Mouse (Mus musculus) forebrain, embryonic 14.5 days (tissue): ENCODE results near the gene Cux2. TPM values are rescaled to one million over a fixed set of nuclear protein-coding genes. Genes with fewer than 3 reads are reported as not detected.
A peak's percentile ranks its signal among the peaks of the same experiment; 100 is the strongest.

Experiments
- ATAC-seq: fragments of 200-750 bp; cut with Nextera tagmentation; 2 replicates; pipeline ENCODE4 v1.8.0; 2017; ENCODE audit warnings: mild to moderate bottlenecking, moderate library complexity
- DNase-seq: peaks from one replicate; pipeline ENCODE4 v3.0.0-alpha.2; 2015; ENCODE audit warnings: low spot score
- H3K27ac ChIP-seq: fragments of 300-500 bp; sonication (generic); 2 replicates; pipeline ENCODE4 v1.5.1; 2014; ENCODE audit warnings: low read depth, mild to moderate bottlenecking, control low read depth, low read length, moderate library complexity
- H3K27me3 ChIP-seq: fragments of 300-500 bp; sonication (generic); replicated peaks from 2 replicates; pipeline ENCODE4 v1.6.1; 2014; ENCODE audit warnings: low read length, control low read depth, mixed read lengths; ENCODE audit not compliant: control insufficient read depth, insufficient read depth
- H3K36me3 ChIP-seq: fragments of 300-500 bp; sonication (generic); 2 replicates; pipeline ENCODE4 v1.6.1; 2014; ENCODE audit warnings: low read length, control low read depth; ENCODE audit not compliant: control insufficient read depth, insufficient read depth
- H3K4me1 ChIP-seq: fragments of 300-500 bp; sonication (generic); 2 replicates; pipeline ENCODE4 v1.6.1; 2014; ENCODE audit warnings: antibody characterized with exemption, low read length, control low read depth; ENCODE audit not compliant: control insufficient read depth, insufficient read depth
- H3K4me2 ChIP-seq: fragments of 300-500 bp; sonication (generic); 2 replicates; pipeline ENCODE4 v1.6.1; 2014; ENCODE audit warnings: mild to moderate bottlenecking, control low read depth, low read length
- H3K4me3 ChIP-seq: fragments of 300-500 bp; sonication (generic); 2 replicates; pipeline ENCODE4 v1.5.1; 2014; ENCODE audit warnings: low read depth, low read length, control low read depth
- H3K9ac ChIP-seq: fragments of 300-500 bp; sonication (generic); 2 replicates; pipeline ENCODE4 v1.6.1; 2014; ENCODE audit warnings: mild to moderate bottlenecking, low read length, control low read depth, moderate library complexity
- H3K9me3 ChIP-seq: fragments of 300-500 bp; sonication (generic); replicated peaks from 2 replicates; pipeline ENCODE4 v1.6.1; 2016; ENCODE audit warnings: low read length, control low read depth, mixed read lengths; ENCODE audit not compliant: control insufficient read depth
- WGBS: fragments of 180-500 bp; shearing (Covaris S2); extraction: QIAGEN DNeasy Blood & Tissue Kit; methylation state at CpG from one replicate; pipeline ENCODE4 v1.1.7; 2014; 5-methylcytosine and 5-hydroxymethylcytosine counted together
- polyA plus RNA-seq: library from polyadenylated mRNA; unstranded; fragments of >200 nt; fragmentation: Nextera tagmentation; extraction: Ambion mirVana; gene quantifications from 2 replicates; pipeline ENCODE4 v1.2.1, GENCODE M21; 2014

Gene Cux2
- polyA plus RNA-seq, 1 experiment from 2014 or later: 16.7 TPM

DNA sequence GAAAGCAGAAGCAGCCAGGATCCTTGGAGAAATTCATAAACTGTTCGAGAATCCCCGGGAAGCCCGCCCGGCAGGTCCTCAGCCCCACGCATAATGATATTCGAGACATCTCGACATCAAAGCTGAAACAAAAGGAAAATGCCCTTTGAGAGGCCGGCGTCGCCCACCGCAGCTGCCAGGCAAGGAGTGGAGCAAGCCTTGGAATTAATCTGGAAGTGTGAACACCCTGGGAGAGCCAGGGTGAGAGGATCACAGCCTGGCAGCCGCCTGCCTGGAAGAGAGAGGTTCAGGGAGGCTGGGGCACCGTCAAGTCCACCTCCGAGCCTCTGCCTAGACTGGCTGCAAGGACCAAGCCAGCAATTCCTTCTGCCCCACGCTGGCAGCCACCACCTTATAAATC is 3.7 kb upstream of the Cux2 start:
- Histone ChIP-seq H3K4me3 (no peak overlapping the region), H3K9me3 (0 out of 2 replicates have a peak, but pooled peaks cover 3% of the 10 kb centered on the region), H3K27me3 (no peaks in the 10 kb centered on the region), H3K27ac (peak overlapping the region; percentile 74), H3K4me1 (peaks cover 28% of the 10 kb centered on the region), H3K36me3 (no peaks in the 10 kb centered on the region), H3K4me2 (peak overlapping the region; percentile 19; the same call in 1 of the 2 replicates), H3K9ac (no peak overlapping the region; the same call in 1 of the 2 replicates)
- 6% methylated on average over 15 of the region's 15 CpGs for WGBS
- DNase-seq (peak; percentile 52), ATAC-seq (no peak)

DNA sequence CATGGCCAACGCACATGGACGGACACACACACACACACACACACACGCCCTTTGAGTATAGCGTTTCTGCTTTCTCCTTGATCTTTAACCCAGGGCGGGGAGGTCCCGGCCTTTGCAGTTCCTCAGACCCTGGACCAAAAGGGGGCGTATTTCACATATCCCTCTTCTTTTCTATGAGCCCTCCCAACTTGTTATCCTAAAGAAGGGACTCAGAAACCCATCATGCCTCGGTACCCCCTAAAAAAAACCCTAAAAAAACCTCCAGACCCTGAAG is 867 bp upstream of the Cux2 start:
- Histone ChIP-seq H3K9ac (no peak overlapping the region), H3K27ac (no peak overlapping the region), H3K27me3 (no peaks in the 10 kb centered on the region), H3K4me2 (peak overlapping the region; percentile 84), H3K4me3 (peak overlapping the region; percentile 78; the same call in 1 of the 2 replicates), H3K4me1 (peaks cover 45% of the 10 kb centered on the region), H3K9me3 (no peaks in the 10 kb centered on the region), H3K36me3 (no peaks in the 10 kb centered on the region)
- DNase-seq: no peak
- WGBS: 11% methylated on average over 8 of the region's 8 CpGs
- ATAC-seq: no peak

DNA sequence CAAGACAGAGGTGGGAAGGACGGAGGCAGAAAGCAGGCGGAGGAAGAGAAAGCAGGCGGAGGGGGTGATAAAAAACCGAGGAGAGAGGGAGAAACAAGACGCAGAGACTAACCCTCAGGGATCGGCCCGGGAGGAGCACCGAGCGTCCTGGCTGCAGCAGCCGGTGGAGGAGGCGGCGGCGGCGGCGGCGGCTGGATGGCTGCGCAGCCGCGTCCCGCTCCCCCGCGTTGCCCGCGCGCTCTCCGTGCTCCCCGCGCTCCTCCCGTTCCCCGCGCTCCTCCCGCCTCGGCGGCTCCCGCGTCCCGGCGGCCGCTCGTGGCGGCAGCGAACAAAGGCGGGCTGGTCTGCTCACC is 262 bp downstream of the Cux2 start:
- H3K27ac ChIP-seq: peak overlapping the region; percentile 92
- peak overlapping the region; percentile 84 for H3K4me2 ChIP-seq
- no peaks in the 10 kb centered on the region for H3K36me3 ChIP-seq
- H3K9me3 ChIP-seq: no peaks in the 10 kb centered on the region
- peaks cover 43% of the 10 kb centered on the region for H3K4me1 ChIP-seq
- no peaks in the 10 kb centered on the region for H3K27me3 ChIP-seq
- H3K4me3 ChIP-seq: peak overlapping the region; percentile 78
- DNase-seq (peak; percentile 66), ATAC-seq (peak; percentile 54)
- WGBS: 0% methylated on average over 11 of the region's 43 CpGs
- peak overlapping the region; percentile 82 for H3K9ac ChIP-seq

DNA sequence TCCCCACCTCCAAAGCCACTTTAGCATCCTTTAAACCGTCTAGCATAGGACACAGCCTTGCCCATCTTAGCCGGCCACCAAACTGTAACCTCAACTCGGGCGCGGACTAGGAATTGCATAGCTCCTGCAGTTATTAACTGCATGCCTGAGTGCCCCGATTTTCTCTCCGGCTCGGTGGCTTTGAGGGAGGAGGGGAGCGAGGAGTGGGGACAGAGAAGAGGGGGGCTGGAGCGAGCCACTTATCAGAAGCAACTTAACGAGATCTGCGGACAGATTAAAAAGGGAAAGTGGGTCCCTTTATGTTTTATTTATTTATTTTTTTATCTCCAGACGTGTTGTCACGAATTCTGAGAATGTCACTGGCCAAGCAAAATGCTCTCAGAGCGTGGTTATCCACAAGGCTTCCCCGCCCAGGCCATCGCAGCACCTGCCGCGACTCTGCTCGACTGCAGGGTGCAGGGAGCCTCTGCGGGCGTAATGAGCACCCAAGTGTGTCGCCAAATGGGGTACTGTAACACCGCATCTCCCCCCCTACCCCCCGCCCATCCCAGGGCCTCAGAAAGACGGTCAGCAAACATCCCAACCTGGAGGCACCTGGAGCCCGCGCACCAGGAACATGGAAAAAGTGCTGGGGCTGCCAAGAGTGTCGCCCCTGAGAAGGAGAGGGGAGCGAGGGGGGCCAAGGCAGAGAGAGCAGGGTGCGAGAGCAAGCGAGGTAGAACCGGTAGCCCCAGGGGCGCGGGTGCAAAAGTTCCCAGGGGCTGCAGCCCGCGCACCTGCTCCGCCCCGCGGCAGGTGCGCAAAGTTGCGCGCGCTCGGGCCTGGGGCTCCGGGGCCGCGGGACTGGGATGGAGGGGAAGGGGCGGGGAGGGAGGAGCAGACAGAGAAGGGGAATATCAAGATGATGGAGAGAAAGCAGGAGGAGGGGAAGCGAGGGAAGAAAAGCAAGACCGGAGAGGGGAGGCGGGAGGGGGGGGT is 927 bp downstream of the Cux2 start:
- H3K4me3 ChIP-seq: peak overlapping the region; percentile 78
- no peaks in the 10 kb centered on the region for H3K36me3 ChIP-seq
- peaks cover 37% of the 10 kb centered on the region for H3K4me1 ChIP-seq
- WGBS: under 1% methylated on average over 52 of the region's 52 CpGs
- H3K4me2 ChIP-seq: peak overlapping the region; percentile 84
- peak; percentile 19 for ATAC-seq
- H3K9me3 ChIP-seq: no peaks in the 10 kb centered on the region
- peak overlapping the region; percentile 82 for H3K9ac ChIP-seq
- H3K27ac ChIP-seq: peak overlapping the region; percentile 92
- peak; percentile 69 for DNase-seq
- no peaks in the 10 kb centered on the region for H3K27me3 ChIP-seq

DNA sequence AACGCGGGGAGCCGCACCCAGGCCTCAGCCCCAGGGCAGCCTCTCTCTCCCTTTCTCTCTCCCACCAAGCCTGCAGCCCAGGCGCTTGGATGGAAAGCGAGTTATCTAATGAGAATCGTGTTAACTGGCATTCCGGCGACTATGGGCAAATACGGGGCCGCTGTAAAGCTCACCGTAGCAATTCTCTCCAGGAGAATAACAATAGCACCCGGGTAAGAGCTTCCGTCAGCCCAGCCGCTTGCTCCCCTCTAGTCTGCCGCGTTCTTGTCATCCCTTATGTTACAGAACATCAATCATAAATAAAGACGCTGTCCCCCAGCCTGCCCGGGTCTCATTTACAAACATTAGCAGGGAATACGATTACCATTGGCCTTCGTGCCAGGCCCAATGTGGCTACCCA is 1.6 kb downstream of the Cux2 start:
- under 1% methylated on average over 20 of the region's 20 CpGs for WGBS
- ATAC-seq (peak; percentile 1; the same call in 1 of the 2 replicates), DNase-seq (peak; percentile 42)

DNA sequence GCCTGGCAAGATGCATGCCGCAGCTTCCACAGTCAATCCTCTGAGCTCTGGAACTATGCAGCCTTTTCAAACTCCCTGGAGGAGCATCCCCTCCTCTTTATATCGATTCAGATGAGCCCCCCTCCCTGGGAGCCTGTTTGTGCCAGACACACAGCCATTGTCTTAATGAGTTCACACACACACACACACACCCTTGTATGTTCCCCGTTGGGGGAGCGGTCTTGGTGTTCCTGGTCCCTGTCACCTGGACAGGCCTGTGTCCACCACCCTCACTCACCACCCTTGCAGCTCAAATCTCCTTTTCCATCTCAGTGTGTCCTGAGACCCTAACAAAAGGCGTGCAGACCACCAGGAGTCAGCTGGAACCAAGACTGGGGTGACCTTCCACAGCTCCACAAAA is 2.1 kb downstream of the Cux2 start:
- Histone ChIP-seq H3K4me1 (peaks cover 26% of the 10 kb centered on the region), H3K27me3 (no peaks in the 10 kb centered on the region), H3K9me3 (no peaks in the 10 kb centered on the region), H3K36me3 (no peaks in the 10 kb centered on the region), H3K27ac (peak overlapping the region; percentile 92), H3K4me2 (peak overlapping the region; percentile 84), H3K9ac (peak overlapping the region; percentile 82), H3K4me3 (peak overlapping the region; percentile 78)
- no peak for ATAC-seq
- WGBS: 29% methylated on average over 5 of the region's 5 CpGs
- no peak for DNase-seq

More for the DNA sequence above, 1.6 kb downstream of the Cux2 start:
- no peaks in the 10 kb centered on the region for H3K9me3 ChIP-seq
- peaks cover 30% of the 10 kb centered on the region for H3K4me1 ChIP-seq
- H3K27ac ChIP-seq: peak overlapping the region; percentile 92
- no peaks in the 10 kb centered on the region for H3K27me3 ChIP-seq
- H3K36me3 ChIP-seq: no peaks in the 10 kb centered on the region
- peak overlapping the region; percentile 78 for H3K4me3 ChIP-seq
- peak overlapping the region; percentile 82 for H3K9ac ChIP-seq
- H3K4me2 ChIP-seq: peak overlapping the region; percentile 84

DNA sequence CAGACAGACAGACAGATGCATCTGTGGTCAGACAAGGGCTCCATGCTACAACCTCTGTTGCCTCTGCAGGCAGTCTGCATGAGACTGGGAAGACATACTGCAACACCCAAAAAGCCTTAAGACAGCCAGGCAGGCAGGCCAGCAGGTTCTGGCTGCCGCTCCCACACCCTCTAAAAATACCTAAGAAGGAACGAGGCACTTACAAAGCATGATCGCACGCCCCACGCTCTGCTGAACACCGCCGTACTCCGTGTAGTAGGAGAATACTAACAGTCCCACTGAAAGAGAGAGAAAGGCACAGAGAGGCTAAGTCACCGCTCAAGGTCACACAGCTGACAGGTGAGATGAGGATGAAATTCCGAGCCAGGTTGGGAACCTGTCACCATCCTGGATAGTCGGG is 6.3 kb downstream of the Cux2 start:
- ATAC-seq (no peak), DNase-seq (no peak)
- peaks cover 17% of the 10 kb centered on the region for H3K4me1 ChIP-seq
- H3K9ac ChIP-seq: no peak overlapping the region
- 0 out of 2 replicates have a peak, but pooled peaks cover 2% of the 10 kb centered on the region for H3K36me3 ChIP-seq
- no peak overlapping the region for H3K4me3 ChIP-seq
- no peaks in the 10 kb centered on the region for H3K27me3 ChIP-seq
- no peaks in the 10 kb centered on the region for H3K9me3 ChIP-seq
- WGBS: 83% methylated on average over 11 of the region's 11 CpGs
- H3K27ac ChIP-seq: no peak overlapping the region
- no peak overlapping the region for H3K4me2 ChIP-seq

DNA sequence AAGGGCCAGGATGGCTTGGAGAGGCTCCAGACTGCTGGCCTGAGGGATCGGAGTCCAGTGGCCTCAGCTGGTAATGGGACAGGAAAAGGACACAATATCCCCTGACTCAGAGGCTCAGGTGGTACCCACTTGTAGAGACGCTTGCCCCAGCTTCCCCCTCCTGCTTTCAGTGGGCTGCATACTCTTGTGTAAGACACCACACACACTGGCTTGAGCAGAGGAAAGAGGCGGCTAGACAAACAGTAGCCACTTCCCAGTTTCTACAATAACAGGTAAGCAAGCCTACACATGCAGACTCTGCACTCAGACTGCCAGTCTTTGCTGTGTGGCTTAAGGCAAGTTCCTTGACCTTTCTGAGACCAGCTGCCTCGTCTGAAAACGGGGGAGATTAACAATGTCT is 14.6 kb downstream of the Cux2 start:
- DNase-seq: no peak
- Histone ChIP-seq H3K36me3 (peaks cover 21% of the 10 kb centered on the region), H3K27ac (no peak overlapping the region), H3K4me2 (no peak overlapping the region), H3K4me1 (peaks cover 11% of the 10 kb centered on the region), H3K9ac (no peak overlapping the region), H3K9me3 (peaks cover 9% of the 10 kb centered on the region), H3K27me3 (0 out of 2 replicates have a peak, but pooled peaks cover 4% of the 10 kb centered on the region), H3K4me3 (no peak overlapping the region)
- 79% methylated on average over 5 of the region's 5 CpGs for WGBS
- no peak for ATAC-seq

DNA sequence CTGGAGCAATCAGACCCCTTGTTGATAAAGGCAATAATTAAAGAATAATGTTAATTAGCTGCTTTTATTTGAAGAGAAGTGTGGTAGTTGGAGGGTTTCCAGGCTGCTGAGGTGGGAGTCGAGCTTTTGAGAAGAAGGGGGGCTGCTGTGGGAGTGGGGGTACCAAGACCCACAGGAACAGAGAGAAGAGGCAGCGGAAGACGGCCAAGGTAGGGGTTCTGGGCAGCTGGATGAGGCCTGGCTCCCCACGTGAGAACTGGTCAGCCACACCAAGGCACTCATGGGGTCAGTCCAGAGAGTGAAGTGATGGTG is 16.8 kb downstream of the Cux2 start:
- Histone ChIP-seq H3K9me3 (peaks cover 9% of the 10 kb centered on the region), H3K27me3 (0 out of 2 replicates have a peak, but pooled peaks cover 4% of the 10 kb centered on the region), H3K36me3 (peaks cover 21% of the 10 kb centered on the region), H3K9ac (no peak overlapping the region), H3K27ac (no peak overlapping the region), H3K4me1 (peaks cover 11% of the 10 kb centered on the region), H3K4me3 (no peak overlapping the region), H3K4me2 (no peak overlapping the region)
- ATAC-seq (0 out of 2 replicates have a peak, but pooled peaks have one; percentile 49), DNase-seq (no peak)
- WGBS: 12% methylated on average over 4 of the region's 4 CpGs
